Mouse (Mus musculus) cerebellum, adult 9-10 months (tissue): ENCODE measurements around the gene Acsl6.
A peak's percentile ranks its signal among the peaks of the same experiment; 100 is the strongest.

ENCODE experiments used
- DNase-seq: peaks from one replicate; pipeline ENCODE4 v3.0.0; 2022

Gene Acsl6

DNA sequence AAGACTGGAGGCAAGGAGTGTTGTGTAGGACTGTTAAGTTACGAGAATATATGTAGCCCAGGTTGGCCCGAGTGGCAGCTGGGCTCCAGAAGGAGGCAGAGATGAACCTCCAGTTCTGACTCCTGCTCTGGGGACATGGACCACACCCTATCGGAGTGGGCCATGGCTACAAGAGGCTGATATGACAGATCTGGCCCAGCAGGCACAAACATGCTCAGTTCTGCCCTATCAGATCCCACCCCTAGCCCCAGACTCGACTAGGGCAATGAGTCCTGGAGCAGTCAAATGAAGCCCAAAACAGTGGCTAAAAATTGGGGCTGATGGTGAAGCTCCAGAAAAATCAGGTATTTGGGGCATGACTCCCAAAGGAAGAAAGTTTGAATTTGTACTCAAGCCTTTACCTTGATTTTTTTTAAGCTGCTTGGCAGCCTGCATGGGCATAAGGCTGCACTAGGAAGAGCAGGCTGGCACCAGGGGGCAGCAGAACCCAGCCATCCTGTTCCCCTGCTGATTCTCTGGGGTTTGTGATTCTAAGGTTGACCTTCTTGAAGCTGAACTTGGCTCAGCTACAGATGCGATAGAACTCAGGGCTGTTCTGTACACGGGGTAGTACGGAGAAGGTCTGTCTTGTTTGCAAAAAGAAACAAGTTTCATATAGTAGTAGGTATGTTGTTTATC lies 3.7 kb downstream of the Acsl6 start:
- peak; percentile 81 for DNase-seq

DNA sequence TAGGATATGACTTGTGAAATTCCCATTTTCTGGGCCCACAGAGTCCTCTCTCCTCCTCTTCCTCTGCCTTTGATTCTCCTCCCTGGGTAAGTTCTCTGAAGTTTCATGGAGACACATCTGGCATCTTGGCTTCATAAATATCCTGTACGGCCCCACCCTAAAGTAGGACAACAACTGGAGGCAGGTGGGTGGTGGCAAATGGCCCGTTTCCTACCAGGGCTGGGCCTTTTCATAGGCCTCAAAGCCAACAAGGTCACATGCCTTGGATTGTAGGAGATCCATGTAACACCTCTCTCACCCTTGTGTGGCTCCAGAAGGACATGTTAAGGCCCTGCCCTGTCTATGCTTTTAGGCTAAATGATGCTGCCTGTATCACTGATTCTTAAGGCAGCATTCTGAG lies 7.0 kb downstream of the Acsl6 start:
- DNase-seq: peak; percentile 11

DNA sequence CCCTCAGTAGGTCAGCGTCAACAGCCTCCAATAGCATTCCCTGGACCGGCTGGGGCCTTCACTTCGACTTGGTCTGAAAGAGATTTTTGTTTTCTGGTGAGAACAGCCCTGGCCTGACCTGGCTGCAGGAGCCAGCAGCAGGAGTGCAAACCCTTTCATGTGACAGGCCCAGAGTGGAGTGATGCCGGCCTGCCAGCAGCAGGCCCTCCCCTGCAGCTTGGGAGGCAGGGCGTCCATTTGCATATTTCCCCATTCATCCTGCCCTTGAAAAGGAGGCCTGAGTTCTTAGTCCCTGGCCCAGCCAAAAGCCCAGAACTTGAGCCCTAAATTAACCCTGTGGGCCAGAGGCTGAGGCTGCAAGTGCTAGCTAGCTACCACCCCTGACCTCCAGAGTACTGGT lies 8.4 kb downstream of the Acsl6 start:
- peak; percentile 51 for DNase-seq

DNA sequence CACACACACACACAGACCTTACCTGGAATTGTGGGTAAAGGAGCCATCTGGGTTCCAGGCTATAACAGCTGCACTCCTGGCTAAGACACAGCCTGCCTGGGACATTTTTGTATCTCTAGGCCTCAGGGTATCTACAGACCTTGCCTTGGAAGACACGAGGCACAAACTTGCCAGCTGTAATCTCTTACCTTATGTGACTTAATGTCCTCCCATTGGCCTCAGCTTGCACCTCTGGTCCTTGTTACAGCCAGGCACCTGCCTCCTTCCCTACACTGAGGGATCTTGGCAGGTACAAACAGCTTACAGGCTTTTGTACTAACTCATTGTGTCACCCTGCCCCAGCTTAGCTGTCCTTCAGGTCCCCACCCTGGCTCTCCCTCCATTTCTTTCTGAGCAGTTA lies 9.0 kb downstream of the Acsl6 start:
- peak; percentile 34 for DNase-seq

DNA sequence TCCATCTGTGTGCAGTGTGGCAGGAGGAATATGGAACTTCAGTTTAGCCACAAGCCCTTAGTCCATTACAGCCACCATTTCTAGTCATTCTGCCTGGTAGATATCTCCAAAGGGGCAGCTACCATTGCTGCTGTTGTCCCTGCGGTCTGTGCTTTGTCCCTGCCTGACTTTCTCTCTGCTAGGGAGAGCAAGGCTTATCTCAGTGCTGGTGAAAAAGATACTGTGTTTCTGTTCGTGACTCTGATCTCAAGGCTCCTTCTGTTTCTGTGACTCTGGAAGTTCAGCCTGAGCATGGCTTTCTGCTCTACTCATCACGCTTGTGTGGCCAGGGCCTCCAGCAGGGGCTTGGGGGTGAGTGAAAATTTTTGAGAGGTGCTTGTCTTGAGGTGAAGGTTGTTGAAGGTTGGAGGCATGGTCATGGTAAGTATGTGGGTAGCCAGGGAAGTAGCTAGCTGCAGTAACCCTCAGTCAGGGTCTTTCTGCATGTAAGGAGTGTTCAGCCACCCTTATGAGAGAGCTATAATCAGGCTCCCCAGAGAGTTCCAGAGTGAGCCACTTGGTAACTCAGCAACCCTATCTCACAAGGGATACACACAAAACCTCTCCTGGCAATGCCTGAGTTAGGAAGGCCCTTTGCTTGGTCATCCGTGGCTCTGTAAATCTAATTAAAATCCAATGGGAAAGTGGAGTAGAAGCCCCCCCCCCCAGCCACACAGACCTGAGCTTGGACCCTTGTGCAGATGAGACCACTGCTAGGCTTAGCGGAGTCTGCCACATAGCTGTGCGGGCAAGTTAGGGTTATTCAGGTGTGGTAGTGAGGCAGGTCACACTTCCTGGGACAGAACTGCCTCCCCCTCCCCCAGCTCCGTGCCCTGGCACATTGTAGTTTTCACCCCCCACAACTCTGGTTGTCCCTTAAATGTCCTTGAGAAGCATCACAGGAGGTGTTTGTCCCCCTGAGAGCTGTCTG lies 10.1 kb downstream of the Acsl6 start:
- peak; percentile 10 for DNase-seq

DNA sequence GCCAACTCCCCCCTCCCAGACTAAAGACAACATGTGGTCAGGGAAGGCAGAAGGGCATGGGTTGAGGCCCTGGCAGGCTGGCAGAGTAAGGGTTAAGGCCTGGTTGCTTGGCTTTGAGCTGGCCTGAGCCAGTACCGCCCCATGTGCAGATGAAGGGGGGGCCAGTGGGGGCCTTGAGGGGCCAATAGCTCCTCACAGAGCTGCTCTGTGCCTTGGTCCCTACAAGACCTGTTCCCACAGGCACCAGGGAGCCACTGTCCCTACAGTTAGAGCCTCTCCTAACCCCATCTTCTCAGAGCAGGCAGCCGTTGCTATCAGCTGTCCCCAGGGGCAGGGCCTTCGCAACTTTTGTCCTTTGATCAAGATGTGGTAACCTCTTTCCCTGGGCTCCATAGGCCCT lies 11.1 kb downstream of the Acsl6 start:
- DNase-seq: peak; percentile 45

DNA sequence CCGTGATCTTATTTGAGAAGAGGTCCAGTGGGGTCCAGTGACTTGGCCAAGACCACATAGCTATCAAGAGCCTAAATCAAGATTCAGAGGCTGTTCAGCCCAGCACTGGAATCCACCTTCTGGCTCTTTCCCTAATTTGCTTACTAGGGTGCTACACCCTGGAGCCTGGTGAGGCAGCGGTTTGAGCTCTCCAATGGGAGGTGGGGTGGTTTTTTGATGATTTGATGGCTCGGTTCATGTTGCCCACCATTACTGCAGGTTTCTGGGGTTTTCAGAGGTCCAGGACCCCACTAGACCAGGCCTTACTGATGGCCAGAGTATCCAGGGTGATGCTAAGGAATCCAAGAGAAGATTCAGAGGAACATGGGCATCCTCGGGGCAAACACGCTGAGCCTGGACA lies 11.7 kb downstream of the Acsl6 start:
- peak; percentile 12 for DNase-seq

DNA sequence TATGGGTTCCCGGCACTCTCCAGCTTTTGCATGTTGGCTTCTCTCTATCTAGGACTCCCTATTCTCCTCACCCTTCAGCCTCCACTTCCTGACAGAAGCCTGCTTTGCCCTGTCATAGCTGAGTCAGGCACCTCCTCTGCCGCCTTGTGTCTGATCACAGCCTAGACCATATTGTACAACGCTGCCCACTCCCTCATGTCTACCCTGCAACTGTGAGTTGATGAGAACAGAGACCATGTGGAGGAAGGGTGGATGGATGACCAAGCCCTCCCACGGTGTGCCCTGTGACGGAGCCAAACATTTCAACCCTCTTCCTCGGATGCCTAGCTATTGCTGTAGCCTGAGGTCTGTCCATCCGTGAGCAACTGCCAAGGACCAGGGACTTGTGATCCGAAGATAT lies 13.8 kb downstream of the Acsl6 start:
- no peak for DNase-seq

DNA sequence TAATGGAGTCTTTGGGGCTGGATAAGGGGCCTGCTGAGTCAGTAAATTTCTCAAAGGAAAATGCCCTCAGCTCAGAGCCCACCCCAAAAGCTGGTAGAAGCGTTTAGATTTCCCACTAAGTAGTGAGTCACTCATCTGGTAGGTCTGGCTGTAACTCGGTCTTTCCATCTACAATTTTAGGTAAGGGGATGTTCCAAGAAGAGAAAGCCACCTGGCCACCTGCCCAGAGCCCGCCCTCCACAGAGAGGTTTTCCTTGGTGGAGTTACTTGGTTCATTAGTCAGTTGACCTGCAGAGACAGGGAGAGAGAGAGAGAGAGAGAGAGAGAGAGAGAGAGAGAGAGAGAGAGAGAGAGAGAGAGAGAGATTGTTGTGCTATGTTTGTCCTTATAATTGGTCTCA lies 14.2 kb downstream of the Acsl6 start:
- DNase-seq: no peak

DNA sequence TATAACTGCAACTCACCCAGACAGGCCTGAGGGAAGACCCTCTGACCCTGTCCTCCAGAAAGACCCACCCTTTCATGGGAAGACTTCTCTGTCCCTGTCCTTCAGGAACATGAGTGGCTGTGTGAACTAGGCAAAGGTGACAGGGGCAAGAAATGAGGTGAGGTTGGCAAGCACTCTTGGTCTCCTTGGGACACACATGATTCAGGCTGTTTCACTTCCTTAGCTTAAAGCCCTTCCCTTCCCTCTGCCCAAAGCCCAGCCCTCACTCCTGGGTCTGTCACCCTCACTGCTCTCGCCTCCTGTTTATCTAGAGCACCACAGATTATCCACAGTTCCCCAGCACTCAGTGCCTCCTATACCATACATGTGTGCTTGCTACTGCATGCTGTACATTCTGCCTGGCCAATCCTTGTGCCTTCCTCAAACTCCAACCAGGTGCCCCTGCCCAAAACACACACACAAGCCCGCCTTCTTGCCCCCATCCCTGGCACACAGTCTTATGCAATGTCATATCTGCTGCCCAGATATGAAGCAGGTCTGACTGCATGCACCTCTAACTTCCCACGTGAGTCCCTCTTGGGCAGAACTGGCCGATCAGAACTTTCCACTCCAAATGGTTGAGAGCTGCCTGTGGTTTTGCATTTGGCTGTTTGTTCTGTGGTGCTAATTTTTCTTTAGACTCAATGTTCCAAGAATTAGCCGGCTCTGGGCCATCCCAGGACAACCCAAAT lies 18.4 kb downstream of the Acsl6 start:
- DNase-seq: no peak

DNA sequence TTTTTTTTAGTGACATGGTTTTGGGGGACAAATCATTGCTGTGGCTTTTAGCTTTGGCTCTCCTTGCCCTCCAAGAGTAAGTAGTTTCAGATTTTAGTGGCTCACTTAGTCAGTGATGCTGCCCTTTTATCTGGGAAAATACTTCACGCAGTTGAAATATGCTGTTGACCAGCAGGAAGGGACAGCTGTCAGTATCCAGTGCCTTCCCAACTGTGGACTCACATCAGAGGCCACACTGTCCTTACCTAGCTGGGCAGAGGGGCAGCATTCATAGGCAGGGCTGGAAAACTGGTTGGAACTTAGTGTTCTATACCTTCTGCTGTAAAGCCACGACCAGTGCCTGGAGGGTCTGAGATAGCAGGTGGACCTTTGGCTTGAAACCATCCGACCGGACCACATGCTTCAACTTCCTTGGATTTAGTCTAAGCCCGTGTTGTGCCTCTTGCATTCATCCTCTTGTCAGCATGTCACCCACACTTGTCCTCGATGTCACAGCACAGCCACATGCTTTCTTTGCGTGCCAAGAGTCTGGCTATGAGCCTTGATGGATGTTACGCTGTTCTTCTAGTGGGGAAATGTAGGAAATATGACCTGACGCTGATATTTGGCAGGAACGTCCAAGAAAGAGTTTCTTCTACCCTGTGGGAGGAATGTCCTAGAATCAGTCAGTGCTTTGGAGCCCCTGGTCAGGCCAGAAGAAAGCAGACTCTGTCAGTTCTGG lies 28.0 kb downstream of the Acsl6 start:
- DNase-seq: no peak

DNA sequence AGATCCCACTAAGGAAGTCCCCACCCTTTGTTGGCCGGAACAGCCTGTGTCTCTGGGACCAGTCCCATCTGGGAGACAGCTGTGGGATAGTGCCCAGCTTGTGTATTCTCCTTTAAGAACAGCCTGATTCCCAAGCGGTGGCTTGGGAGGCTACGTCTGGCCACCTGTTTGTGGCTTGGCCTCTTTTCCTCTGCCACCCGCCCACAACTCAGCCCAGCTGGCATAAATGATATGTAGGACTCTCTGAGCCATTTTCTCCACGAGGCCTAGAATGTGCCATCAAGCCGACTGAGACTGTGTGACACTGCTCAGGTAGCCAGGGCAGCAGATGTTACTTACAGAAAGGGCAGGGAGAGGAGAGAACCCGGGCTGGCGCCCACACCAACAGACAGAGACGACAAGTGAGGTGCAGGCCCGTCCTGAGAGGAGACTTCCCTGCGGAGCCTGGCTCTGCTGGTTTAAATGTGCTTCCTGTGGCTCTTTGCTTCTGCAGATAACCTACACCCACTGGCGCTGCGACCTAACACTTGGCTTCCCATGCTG lies 32.6 kb downstream of the Acsl6 start:
- peak; percentile 82 for DNase-seq

DNA sequence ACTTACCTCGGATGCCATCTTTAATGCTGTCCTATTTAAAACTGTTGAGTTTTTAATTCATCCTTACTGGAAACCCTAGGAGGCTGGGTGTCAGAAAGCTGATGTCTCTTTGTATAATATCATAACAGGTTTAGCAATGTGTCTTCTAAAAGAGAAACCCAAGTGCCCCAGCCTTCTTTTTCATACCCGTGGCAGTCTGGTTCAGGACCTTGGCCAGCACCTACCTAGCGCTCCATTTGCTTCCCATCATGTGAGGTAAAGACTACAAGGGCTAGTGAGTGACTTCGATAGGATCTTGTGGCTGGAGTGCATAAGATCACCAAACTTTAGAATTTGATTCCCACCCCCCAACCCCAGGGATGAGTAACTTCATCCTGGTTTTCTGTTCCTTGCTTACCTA lies 40.1 kb downstream of the Acsl6 start:
- no peak for DNase-seq

DNA sequence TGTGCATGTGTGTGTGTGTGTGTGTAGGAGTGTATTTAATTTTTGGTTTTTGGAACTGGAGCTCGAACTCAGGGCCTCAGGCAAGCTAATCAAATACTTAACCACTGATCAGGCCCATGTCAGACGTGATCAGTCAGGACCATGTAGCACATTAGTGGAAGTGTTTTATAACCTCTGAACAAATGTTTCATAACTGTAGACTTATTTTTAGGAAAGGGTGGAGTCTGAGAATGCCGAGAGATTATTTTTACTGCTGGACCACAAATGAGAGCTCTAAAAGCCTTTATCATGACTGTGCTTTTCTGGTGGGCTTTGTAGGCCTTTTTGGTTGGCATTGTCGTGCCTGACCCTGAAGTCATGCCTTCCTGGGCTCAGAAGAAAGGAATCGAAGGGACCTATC lies 48.1 kb downstream of the Acsl6 start:
- no peak for DNase-seq

DNA sequence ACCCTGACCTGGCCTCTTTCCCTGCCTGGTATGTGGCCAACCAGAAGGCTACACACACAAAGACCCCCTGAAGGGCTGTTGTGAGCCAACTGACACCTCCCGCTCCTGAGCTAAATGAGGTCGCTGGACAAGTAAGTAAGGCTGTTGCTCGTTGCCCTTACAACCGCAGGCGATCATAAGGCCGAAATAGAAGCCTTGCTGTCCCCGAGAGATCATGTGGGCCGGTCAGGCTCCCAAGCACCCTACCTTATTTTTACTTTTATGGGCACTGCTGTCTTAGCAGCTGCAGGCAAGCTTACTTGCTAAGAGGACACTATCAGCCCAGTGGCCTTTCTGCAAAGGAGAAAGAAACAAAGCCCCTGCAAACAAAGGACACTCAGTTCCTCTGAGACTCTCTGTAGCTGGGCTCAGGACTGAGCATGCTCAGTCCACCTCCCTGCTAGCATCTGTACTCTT lies 49.6 kb downstream of the Acsl6 start:
- DNase-seq: peak; percentile 12

DNA sequence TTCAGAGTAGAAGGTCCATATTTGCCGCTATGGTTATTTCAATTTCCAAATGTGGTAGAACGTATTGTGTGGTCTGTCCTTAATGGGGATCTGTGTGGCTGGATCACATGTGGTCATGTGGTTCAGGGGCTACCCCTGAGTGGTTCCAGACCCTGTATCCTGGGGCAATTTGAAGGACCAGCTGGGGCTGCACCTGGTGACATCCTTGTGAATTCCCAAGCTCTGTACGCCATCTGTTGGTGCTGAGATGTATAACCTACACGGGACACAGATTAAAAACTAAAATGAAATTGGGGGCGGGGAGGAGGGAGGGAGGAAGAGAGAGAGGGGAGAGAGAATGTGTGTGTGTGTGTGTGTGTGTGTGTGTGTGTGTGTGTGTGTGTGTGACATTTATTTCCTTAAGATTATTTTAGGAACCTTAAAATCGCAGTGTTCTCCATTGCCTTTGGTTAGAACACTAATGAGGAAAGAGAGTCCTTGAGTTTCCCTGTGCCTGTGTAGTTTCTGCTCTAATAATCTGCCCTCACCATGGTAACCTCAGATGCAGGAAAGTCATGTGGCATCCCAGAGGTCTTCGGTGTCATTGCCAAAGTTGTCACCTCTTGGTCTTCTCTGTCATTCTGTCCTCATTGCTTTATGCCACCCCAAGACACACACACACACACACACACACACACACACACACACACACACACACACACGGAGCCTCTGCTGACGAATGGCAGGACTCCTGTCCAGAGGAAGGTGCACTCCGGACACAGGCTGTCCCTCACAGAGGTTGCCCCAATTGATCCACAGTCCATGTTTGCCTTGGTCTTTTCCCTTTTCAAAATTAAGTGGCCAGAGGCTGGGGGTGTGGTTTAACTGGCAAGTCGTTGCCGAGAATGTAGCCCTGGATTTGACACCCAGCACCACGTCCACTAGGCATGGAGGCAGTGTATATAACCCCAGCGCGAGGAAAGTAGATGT lies 51.3 kb downstream of the Acsl6 start:
- DNase-seq: peak; percentile 75

DNA sequence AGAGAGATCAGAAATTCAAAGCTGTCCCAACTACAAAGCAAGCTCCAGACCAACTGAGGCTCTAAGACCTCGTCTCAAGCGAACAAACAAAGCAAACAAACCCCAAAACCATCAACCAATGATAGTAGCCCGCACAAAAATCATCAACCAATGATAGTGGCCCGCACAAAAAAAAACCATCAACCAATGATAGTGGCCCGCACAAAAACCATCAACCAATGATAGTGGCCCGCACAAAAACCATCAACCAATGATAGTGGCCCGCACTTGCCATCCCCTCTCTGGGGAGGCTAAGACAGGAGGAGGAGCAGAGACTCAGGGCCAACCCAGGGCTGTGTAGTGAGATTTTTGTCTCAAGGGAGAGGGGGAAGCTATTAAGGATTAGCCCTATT lies 52.0 kb downstream of the Acsl6 start:
- DNase-seq: no peak

DNA sequence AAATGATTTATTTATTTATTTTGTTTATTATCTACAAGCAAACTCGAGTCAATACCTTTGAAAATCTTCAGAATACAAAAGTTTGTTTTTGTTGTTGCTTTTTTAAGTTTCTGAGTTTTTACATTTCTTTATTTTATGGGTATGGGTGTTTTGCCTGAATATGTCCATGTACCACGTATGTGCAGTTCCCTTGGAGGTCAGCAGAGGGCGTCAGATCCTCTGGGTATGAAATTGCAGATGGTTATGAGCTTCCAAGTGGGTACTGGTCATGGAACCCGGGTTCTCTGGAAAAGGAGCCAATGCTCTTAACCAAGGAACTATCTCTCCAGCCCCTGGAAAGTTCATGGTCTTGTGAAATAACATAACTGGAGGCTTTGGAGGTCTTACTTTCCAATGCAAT lies 53.1 kb downstream of the Acsl6 start:
- no peak for DNase-seq

DNA sequence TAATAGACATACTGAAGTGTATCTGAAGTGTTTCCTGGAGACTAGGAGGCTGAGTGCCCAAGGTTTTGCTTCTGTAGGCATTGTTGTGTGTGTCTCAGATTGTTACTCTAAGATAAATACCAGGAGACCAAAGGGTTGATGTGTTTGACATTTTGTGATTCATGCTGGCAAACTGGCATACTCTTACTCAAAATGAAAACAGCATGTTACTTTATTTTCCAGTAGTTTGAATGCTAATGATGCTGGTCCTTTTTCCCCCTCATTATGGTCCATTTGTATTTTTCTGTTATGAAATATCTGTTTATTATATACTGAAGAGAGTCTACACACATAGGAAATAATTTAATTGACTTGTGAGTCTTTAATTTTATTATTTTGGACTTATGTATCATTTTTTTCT lies 69.0 kb downstream of the Acsl6 start:
- no peak for DNase-seq

DNA sequence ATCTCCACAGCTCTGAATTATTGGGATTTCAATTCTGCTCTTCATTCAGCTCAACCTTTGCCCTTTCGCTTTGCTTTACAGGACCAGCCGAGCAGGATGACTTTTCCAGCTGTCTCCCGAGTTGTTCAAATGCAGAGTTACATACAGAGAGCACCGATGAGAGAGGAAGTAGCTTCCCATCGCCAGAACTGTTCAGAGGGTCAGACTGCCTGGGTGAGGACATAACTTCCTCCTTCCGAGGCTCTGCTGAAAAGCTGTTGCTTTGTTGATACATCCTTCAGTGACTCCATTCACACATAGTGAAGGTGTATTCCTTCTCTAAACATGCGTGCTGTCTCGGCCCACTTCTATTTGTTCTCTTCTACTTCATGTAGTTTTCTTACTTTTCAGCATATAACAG lies 86.8 kb downstream of the Acsl6 start:
- no peak for DNase-seq

DNA sequence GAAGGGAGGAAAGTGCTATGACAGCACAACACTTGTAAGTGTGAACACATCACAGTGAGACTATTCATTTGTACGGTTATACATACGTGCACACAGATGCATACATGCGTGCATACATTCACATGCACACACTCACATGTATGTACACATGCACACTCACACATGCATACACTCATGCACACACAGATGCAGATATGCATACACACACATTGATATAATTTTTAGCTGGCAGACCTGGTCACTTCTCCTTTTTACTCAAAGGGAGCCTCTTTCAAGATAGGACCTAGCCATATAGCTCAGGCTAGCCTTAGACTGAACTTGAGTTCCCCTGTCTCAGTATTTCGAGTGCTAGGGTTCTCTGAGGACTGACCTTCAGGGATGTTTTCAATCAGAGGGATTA lies 87.7 kb downstream of the Acsl6 start:
- no peak for DNase-seq
